Comparison of ENCODE assay signal across 25 mouse cellular contexts in the genomic region with DNA sequence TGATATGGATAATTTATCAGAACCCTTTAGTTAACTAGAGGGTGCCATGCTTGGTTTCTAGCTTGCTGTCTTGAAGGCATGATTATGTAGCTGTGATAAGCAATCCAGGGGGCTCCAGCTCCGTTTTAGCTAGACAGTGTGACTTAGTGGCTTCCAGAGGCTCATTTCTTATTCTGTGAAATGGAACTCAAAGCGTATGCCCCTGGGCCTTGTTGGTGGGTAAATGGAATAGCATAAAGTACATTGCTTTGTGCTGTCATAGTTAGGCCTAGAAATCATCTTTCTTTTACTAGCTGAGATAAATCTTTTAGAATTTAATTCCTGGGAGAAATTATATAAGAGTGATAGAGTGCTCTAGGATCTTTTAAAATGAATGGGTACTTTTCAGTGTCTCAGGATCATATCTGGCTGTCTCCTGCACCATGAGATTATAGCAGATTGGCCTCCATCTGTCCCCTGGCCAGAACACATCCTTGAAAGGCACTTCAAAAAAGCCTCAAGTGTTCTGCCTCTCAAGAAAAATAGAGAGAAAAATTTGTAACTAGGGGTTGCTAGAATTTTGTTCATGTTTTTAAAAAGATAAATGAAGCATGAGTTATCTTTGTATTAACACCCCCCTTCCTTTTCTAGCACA.
DNase-seq lines count a peak whose midpoint lies in the region; ATAC-seq lines count a peak whose summit lies in the region.
"Had no signal": no experiment of that assay in that cellular context is flagged by ENCODE, and none has a peak within 500 bp of the region (broad histone marks: within the 10 kb centered on the region; RNA-seq: fewer than 3 reads in every experiment).

No protein-coding gene starts in this region.

- no peak overlapping the region for H3K9ac ChIP-seq in forebrain, embryonic 16.5 days (replicated peaks; ENCODE audit: low read depth, low read length)
- H3K9ac ChIP-seq in forebrain, embryonic 11.5 days (ENCODE audit: low read length): no peak overlapping the region
- no peak overlapping the region for H3K9ac ChIP-seq in hindbrain, embryonic 14.5 days
- no peak overlapping the region for H3K9ac ChIP-seq in midbrain, embryonic 16.5 days (ENCODE audit: low read depth, low read length)
- H3K9ac ChIP-seq in midbrain, embryonic 14.5 days (replicated peaks; ENCODE audit: low read length): no peak overlapping the region
- H3K9ac ChIP-seq in neural tube, embryonic 14.5 days (replicated peaks; ENCODE audit: low read depth, low read length): no peak overlapping the region
- H3K9ac ChIP-seq: embryonic facial prominence, embryonic 15.5 days; heart, embryonic 12.5 days; hindbrain, embryonic 15.5 days had no signal

- H3K4me2 ChIP-seq in forebrain, embryonic 16.5 days (ENCODE audit: low read length): no peak overlapping the region
- H3K4me2 ChIP-seq in forebrain, embryonic 11.5 days (ENCODE audit: low read depth, low read length, severe bottlenecking): no peak overlapping the region
- H3K4me2 ChIP-seq in hindbrain, embryonic 14.5 days (replicated peaks): no peak overlapping the region
- H3K4me2 ChIP-seq in midbrain, embryonic 16.5 days (ENCODE audit: low read length): no peak overlapping the region
- H3K4me2 ChIP-seq in midbrain, embryonic 14.5 days (ENCODE audit: low read length): no peak overlapping the region
- H3K4me2 ChIP-seq in neural tube, embryonic 14.5 days (ENCODE audit: low read depth, low read length): no peak overlapping the region
- H3K4me2 ChIP-seq: embryonic facial prominence, embryonic 15.5 days; heart, embryonic 12.5 days; hindbrain, embryonic 15.5 days had no signal

- peak; percentile 55 for ATAC-seq in forebrain, embryonic 16.5 days
- no peak for ATAC-seq in forebrain, embryonic 11.5 days (replicated peaks; ENCODE audit: low FRiP score)
- no peak; the same call in 1 of the 2 replicates for ATAC-seq in hindbrain, embryonic 14.5 days (ENCODE audit: low FRiP score)
- ATAC-seq in midbrain, embryonic 16.5 days: 0 out of 2 replicates have a peak, but pooled peaks have one; percentile 41
- no peak for ATAC-seq in midbrain, embryonic 14.5 days (ENCODE audit: low FRiP score, low TSS enrichment)
- ATAC-seq in neural tube, embryonic 14.5 days (ENCODE audit: low read depth): peak; percentile 64; the same call in 1 of the 2 replicates
- ATAC-seq in megakaryocyte-erythroid progenitor cell, adult 5-6 weeks (replicated peaks; ENCODE audit: low FRiP score, low TSS enrichment, poor library complexity, severe bottlenecking): no peak
- ATAC-seq: activated CD4-positive, CD25-positive, alpha-beta regulatory T cell, adult 4 months; inflammation-experienced regulatory T-cells, adult 6 months; intestine, postnatal 0 days; Patski had no signal

- no peak for DNase-seq in forebrain, embryonic 11.5 days (ENCODE audit: low spot score)
- no peak for DNase-seq in hindbrain, embryonic 14.5 days (ENCODE audit: low spot score)
- no peak for DNase-seq in hindbrain, embryonic 10.5 days (ENCODE audit: low spot score)
- DNase-seq in midbrain, embryonic 14.5 days: no peak
- DNase-seq: adrenal gland, adult 2 months; adrenal gland, postnatal 25 days; cerebellum, adult 11 months; cerebellum, adult 8-10 months; cerebellum, postnatal 14 days; embryo, embryonic 11 days; gastrocnemius, adult 2 months; gastrocnemius, postnatal 25 days had no signal

- peaks cover 2% of the 10 kb centered on the region; the same call in 1 of the 2 replicates for H3K4me1 ChIP-seq in forebrain, embryonic 16.5 days (replicated peaks; ENCODE audit: control insufficient read depth, insufficient read depth, low read length)
- H3K4me1 ChIP-seq in forebrain, embryonic 11.5 days (replicated peaks; ENCODE audit: control insufficient read depth, insufficient read depth, low read length): no peaks in the 10 kb centered on the region
- peaks cover 10% of the 10 kb centered on the region for H3K4me1 ChIP-seq in hindbrain, embryonic 14.5 days (replicated peaks; ENCODE audit: control insufficient read depth, insufficient read depth, low read length)
- H3K4me1 ChIP-seq in hindbrain, embryonic 10.5 days (replicated peaks): peaks cover 14% of the 10 kb centered on the region
- H3K4me1 ChIP-seq in midbrain, embryonic 16.5 days (ENCODE audit: control insufficient read depth, insufficient read depth, low read length): peaks cover 3% of the 10 kb centered on the region; the same call in 1 of the 2 replicates
- no peaks in the 10 kb centered on the region for H3K4me1 ChIP-seq in midbrain, embryonic 14.5 days (ENCODE audit: control insufficient read depth, insufficient read depth, low read length)
- H3K4me1 ChIP-seq in neural tube, embryonic 14.5 days (ENCODE audit: control insufficient read depth, insufficient read depth, low read length): no peaks in the 10 kb centered on the region
- H3K4me1 ChIP-seq: embryonic facial prominence, embryonic 15.5 days had no signal

- no peaks in the 10 kb centered on the region for H3K27me3 ChIP-seq in forebrain, embryonic 16.5 days (replicated peaks; ENCODE audit: control insufficient read depth, insufficient read depth, low read length)
- H3K27me3 ChIP-seq in forebrain, embryonic 11.5 days (ENCODE audit: control insufficient read depth, insufficient read depth, low read length): no peaks in the 10 kb centered on the region
- no peaks in the 10 kb centered on the region for H3K27me3 ChIP-seq in hindbrain, embryonic 14.5 days (ENCODE audit: control insufficient read depth, insufficient read depth, low read length)
- no peaks in the 10 kb centered on the region for H3K27me3 ChIP-seq in hindbrain, embryonic 10.5 days (ENCODE audit: insufficient read depth, poor library complexity, severe bottlenecking)
- H3K27me3 ChIP-seq in midbrain, embryonic 16.5 days (ENCODE audit: control insufficient read depth, insufficient read depth, low read depth, low read length): no peaks in the 10 kb centered on the region
- no peaks in the 10 kb centered on the region for H3K27me3 ChIP-seq in midbrain, embryonic 14.5 days (ENCODE audit: control insufficient read depth, insufficient read depth, low read length)
- H3K27me3 ChIP-seq in neural tube, embryonic 14.5 days (ENCODE audit: control insufficient read depth, insufficient read depth, low read length): no peaks in the 10 kb centered on the region
- H3K27me3 ChIP-seq: CH12.LX; embryonic facial prominence, embryonic 15.5 days; heart, embryonic 12.5 days; hindbrain, embryonic 15.5 days; Patski had no signal

- 57% methylated on average over 2 of the region's 2 CpGs for WGBS in forebrain, embryonic 16.5 days
- 88% methylated on average over 2 of the region's 2 CpGs for WGBS in forebrain, embryonic 11.5 days
- WGBS in hindbrain, embryonic 14.5 days: 50% methylated on average over 2 of the region's 2 CpGs
- WGBS in hindbrain, embryonic 10.5 days: 75% methylated on average over 2 of the region's 2 CpGs
- WGBS in midbrain, embryonic 16.5 days: 53% methylated on average over 2 of the region's 2 CpGs
- WGBS in midbrain, embryonic 14.5 days: 54% methylated on average over 2 of the region's 2 CpGs
- 47% methylated on average over 2 of the region's 2 CpGs for WGBS in neural tube, embryonic 14.5 days

- H3K36me3 ChIP-seq in forebrain, embryonic 16.5 days (ENCODE audit: control insufficient read depth, insufficient read depth): no peaks in the 10 kb centered on the region
- H3K36me3 ChIP-seq in forebrain, embryonic 11.5 days (ENCODE audit: control insufficient read depth, insufficient read depth, low read length): no peaks in the 10 kb centered on the region
- no peaks in the 10 kb centered on the region for H3K36me3 ChIP-seq in hindbrain, embryonic 14.5 days (replicated peaks; ENCODE audit: control insufficient read depth, insufficient read depth)
- H3K36me3 ChIP-seq in hindbrain, embryonic 10.5 days: no peaks in the 10 kb centered on the region
- no peaks in the 10 kb centered on the region for H3K36me3 ChIP-seq in midbrain, embryonic 16.5 days (ENCODE audit: control insufficient read depth, insufficient read depth, low read length)
- H3K36me3 ChIP-seq in midbrain, embryonic 14.5 days (ENCODE audit: control insufficient read depth, insufficient read depth, low read length): no peaks in the 10 kb centered on the region
- no peaks in the 10 kb centered on the region for H3K36me3 ChIP-seq in neural tube, embryonic 14.5 days (ENCODE audit: control insufficient read depth, insufficient read depth, low read length)
- H3K36me3 ChIP-seq: embryonic facial prominence, embryonic 15.5 days; heart, embryonic 12.5 days; hindbrain, embryonic 15.5 days had no signal

- H3K4me3 ChIP-seq in forebrain, embryonic 16.5 days (replicated peaks; ENCODE audit: low read length): no peak overlapping the region
- no peak overlapping the region for H3K4me3 ChIP-seq in forebrain, embryonic 11.5 days (ENCODE audit: low read depth, low read length)
- no peak overlapping the region for H3K4me3 ChIP-seq in hindbrain, embryonic 14.5 days (replicated peaks; ENCODE audit: low read length)
- H3K4me3 ChIP-seq in hindbrain, embryonic 10.5 days: no peak overlapping the region
- H3K4me3 ChIP-seq in midbrain, embryonic 16.5 days (ENCODE audit: low read depth, low read length): no peak overlapping the region
- no peak overlapping the region for H3K4me3 ChIP-seq in midbrain, embryonic 14.5 days (replicated peaks; ENCODE audit: low read depth, low read length)
- H3K4me3 ChIP-seq in neural tube, embryonic 14.5 days (ENCODE audit: low read depth, low read length): no peak overlapping the region
- H3K4me3 ChIP-seq: embryonic facial prominence, embryonic 15.5 days; erythroblast, embryonic 14.5 days; gastrocnemius, adult 2 months; heart, embryonic 12.5 days; hindbrain, embryonic 15.5 days had no signal

- H3K27ac ChIP-seq in forebrain, embryonic 16.5 days (ENCODE audit: low read length): peak overlapping the region; percentile 67; the same call in 1 of the 2 replicates
- no peak overlapping the region for H3K27ac ChIP-seq in forebrain, embryonic 11.5 days (ENCODE audit: low read depth, low read length)
- peak overlapping the region; percentile 26; the same call in 1 of the 2 replicates for H3K27ac ChIP-seq in hindbrain, embryonic 14.5 days
- H3K27ac ChIP-seq in hindbrain, embryonic 10.5 days: no peak overlapping the region
- no peak overlapping the region for H3K27ac ChIP-seq in midbrain, embryonic 16.5 days (ENCODE audit: low read length)
- H3K27ac ChIP-seq in midbrain, embryonic 14.5 days (replicated peaks; ENCODE audit: low read depth, low read length): no peak overlapping the region
- H3K27ac ChIP-seq in neural tube, embryonic 14.5 days (ENCODE audit: low read depth, low read length): no peak overlapping the region
- H3K27ac ChIP-seq: embryonic facial prominence, embryonic 15.5 days; gastrocnemius, adult 2 months; hindbrain, embryonic 15.5 days had no signal

- no peaks in the 10 kb centered on the region for H3K9me3 ChIP-seq in forebrain, embryonic 16.5 days (ENCODE audit: control insufficient read depth, low read length)
- no peaks in the 10 kb centered on the region for H3K9me3 ChIP-seq in forebrain, embryonic 11.5 days (ENCODE audit: control insufficient read depth, low read length)
- H3K9me3 ChIP-seq in hindbrain, embryonic 14.5 days (ENCODE audit: control insufficient read depth, low read length): no peaks in the 10 kb centered on the region
- H3K9me3 ChIP-seq in hindbrain, embryonic 10.5 days: no peaks in the 10 kb centered on the region
- no peaks in the 10 kb centered on the region for H3K9me3 ChIP-seq in midbrain, embryonic 16.5 days (replicated peaks; ENCODE audit: control insufficient read depth, low read length, poor library complexity, severe bottlenecking)
- no peaks in the 10 kb centered on the region for H3K9me3 ChIP-seq in midbrain, embryonic 14.5 days (ENCODE audit: control insufficient read depth, low read length)
- H3K9me3 ChIP-seq in neural tube, embryonic 14.5 days (ENCODE audit: control insufficient read depth, low read length): no peaks in the 10 kb centered on the region
- H3K9me3 ChIP-seq: embryonic facial prominence, embryonic 15.5 days; heart, embryonic 12.5 days; hindbrain, embryonic 15.5 days had no signal

Comparison
In these comparisons a context has a peak if more than half of its experiments do, and no peak if none do; other contexts are left out.
1. ATAC-seq: peak in forebrain, embryonic 16.5 days (single experiment), midbrain, embryonic 16.5 days (single experiment) and neural tube, embryonic 14.5 days (single experiment); none in forebrain, embryonic 11.5 days (single experiment), hindbrain, embryonic 14.5 days (single experiment), midbrain, embryonic 14.5 days (single experiment) and megakaryocyte-erythroid progenitor cell, adult 5-6 weeks (single experiment).
2. H3K27ac ChIP-seq: peak in forebrain, embryonic 16.5 days (single experiment) and hindbrain, embryonic 14.5 days (single experiment); none in forebrain, embryonic 11.5 days (single experiment), hindbrain, embryonic 10.5 days (single experiment), midbrain, embryonic 16.5 days (single experiment), midbrain, embryonic 14.5 days (single experiment) and neural tube, embryonic 14.5 days (single experiment).